Mouse (Mus musculus): ENCODE measurements around the gene Fgl2. TPM values are rescaled to one million over a fixed set of nuclear protein-coding genes. Genes with fewer than 3 reads are reported as not detected.

The Fgl2 gene
- polyA plus RNA-seq, 1 experiment from 2014 or later, result 2.3 TPM

GRCm38 (mm10) chr5:21366338-21367053 is 5.9 kb upstream of the Fgl2 start:
- Histone ChIP-seq H3K4me3 (replicated peaks) (no peak overlapping the region), H3K27me3 (no peaks in the 10 kb centered on the region), H3K9me3 (no peaks in the 10 kb centered on the region), H3K36me3 (no peaks in the 10 kb centered on the region), H3K4me1 (replicated peaks) (0 out of 2 replicates have a peak, but pooled peaks cover under 1% of the 10 kb centered on the region), H3K4me2 (replicated peaks) (no peak overlapping the region), H3K27ac (no peak overlapping the region), H3K9ac (replicated peaks) (no peak overlapping the region)
- 69% methylated on average over 4 of the region's 4 CpGs for WGBS
- ATAC-seq, result no peak

DNA sequence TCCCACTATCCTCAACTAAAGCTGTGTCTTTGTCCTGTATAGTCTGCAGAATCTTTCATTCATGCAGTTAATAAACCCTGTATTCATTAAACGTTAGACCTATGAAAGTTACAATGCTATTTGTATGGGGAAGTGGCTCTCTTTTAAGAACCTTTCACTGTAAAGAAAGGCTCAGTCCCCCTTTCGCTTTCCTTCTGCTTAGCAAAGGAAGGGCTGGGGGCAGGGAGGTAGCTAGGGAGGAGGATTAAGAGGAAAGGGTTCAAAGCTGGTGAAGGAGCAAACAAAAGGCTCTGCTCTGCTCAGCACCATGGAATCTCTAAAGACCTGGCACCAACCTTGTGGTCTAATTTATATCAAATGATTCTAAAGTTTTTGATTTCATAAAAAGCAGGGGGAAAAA is 4.9 kb upstream of the Fgl2 start:
- Histone ChIP-seq H3K27ac (no peak overlapping the region), H3K4me3 (replicated peaks) (no peak overlapping the region), H3K4me1 (replicated peaks) (peaks cover 5% of the 10 kb centered on the region), H3K36me3 (no peaks in the 10 kb centered on the region), H3K4me2 (replicated peaks) (no peak overlapping the region), H3K27me3 (no peaks in the 10 kb centered on the region), H3K9ac (replicated peaks) (no peak overlapping the region), H3K9me3 (no peaks in the 10 kb centered on the region)
- no peak for ATAC-seq
- WGBS, result 6% methylated on average over 2 of the region's 2 CpGs

- no peak overlapping the region for H3K4me3 ChIP-seq (replicated peaks)
- H3K4me2 ChIP-seq (replicated peaks), result no peak overlapping the region
- H3K9me3 ChIP-seq, result no peaks in the 10 kb centered on the region
- peaks cover 10% of the 10 kb centered on the region for H3K4me1 ChIP-seq (replicated peaks)
- H3K9ac ChIP-seq (replicated peaks), result no peak overlapping the region
- no peak overlapping the region for H3K27ac ChIP-seq
- WGBS, result 92% methylated on average over 5 of the region's 5 CpGs
- no peaks in the 10 kb centered on the region for H3K36me3 ChIP-seq
- no peak for ATAC-seq
- H3K27me3 ChIP-seq, result no peaks in the 10 kb centered on the region
These were observed 2.1 kb upstream of the Fgl2 start for GRCm38 (mm10) chr5:21370218-21370947.

DNA sequence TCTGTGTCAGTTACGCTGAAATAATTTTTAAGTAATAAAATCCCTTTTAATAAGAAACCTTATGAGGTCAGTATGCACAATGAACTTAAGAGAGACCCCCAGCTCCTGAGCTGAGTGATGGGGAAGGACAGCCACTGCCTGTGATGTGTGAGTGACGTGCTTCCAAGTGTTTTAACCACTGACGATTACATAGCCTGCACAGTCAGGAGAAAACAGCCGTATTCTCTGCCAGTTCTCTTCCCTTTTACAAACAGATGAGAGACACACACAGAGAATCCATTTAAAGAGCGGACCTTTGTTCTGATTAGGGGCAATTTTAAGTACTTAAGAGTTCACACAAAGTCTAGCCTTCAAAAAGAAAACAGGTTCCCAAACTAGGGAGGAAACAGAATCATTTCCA is 522 bp upstream of the Fgl2 start:
- Histone ChIP-seq H3K4me2 (replicated peaks) (peak overlapping the region; percentile 91), H3K9ac (replicated peaks) (peak overlapping the region; percentile 73), H3K27ac (no peak overlapping the region), H3K9me3 (no peaks in the 10 kb centered on the region), H3K4me1 (replicated peaks) (peaks cover 10% of the 10 kb centered on the region), H3K4me3 (replicated peaks) (peak overlapping the region; percentile 54), H3K27me3 (no peaks in the 10 kb centered on the region), H3K36me3 (no peaks in the 10 kb centered on the region)
- ATAC-seq, result peak; percentile 61
- 30% methylated on average over 5 of the region's 5 CpGs for WGBS

DNA sequence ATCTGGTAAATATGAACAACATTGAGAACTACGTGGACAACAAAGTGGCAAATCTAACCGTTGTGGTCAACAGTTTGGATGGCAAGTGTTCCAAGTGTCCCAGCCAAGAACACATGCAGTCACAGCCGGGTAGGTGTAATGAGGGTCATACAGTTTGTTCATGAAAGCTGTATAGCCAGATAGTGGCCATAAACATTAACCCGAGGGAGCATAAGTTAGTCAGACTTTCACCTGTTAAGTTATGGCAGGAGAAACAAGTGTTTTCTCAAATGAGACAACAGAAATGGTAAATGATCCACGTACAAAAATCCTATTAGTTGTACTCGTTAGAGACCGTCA is 707 bp downstream of the Fgl2 start:
- WGBS, result 74% methylated on average over 7 of the region's 7 CpGs
- ATAC-seq, result no peak
- H3K4me2 ChIP-seq (replicated peaks), result peak overlapping the region; percentile 91
- peak overlapping the region; percentile 54 for H3K4me3 ChIP-seq (replicated peaks)
- peaks cover 10% of the 10 kb centered on the region for H3K4me1 ChIP-seq (replicated peaks)
- no peaks in the 10 kb centered on the region for H3K9me3 ChIP-seq
- H3K27me3 ChIP-seq, result no peaks in the 10 kb centered on the region
- H3K27ac ChIP-seq, result no peak overlapping the region
- H3K9ac ChIP-seq (replicated peaks), result peak overlapping the region; percentile 73
- H3K36me3 ChIP-seq, result no peaks in the 10 kb centered on the region

DNA sequence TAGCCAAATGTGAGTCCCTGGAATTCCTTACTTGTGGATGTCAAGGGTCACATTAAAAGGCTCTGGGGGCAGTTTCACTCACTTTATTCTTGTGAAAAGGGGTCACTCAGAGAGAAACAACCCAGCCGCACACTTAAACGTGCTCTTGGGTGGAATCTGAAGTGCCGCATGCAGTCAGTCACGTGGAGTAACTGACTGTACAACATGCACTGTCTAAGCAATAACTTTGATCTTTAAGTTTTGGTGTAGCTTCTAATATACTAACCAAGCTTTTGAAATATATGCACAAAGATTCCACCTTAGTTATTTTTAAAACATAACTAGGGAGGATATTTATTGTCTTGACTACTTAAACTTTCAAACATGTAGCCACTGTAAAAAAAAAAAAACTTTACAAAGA is 4.5 kb downstream of the Fgl2 start:
- no peak overlapping the region for H3K4me3 ChIP-seq (replicated peaks)
- H3K9me3 ChIP-seq, result no peaks in the 10 kb centered on the region
- no peaks in the 10 kb centered on the region for H3K36me3 ChIP-seq
- 81% methylated on average over 4 of the region's 4 CpGs for WGBS
- no peak overlapping the region for H3K9ac ChIP-seq (replicated peaks)
- no peaks in the 10 kb centered on the region for H3K27me3 ChIP-seq
- H3K4me1 ChIP-seq (replicated peaks), result peaks cover 5% of the 10 kb centered on the region
- no peak overlapping the region for H3K4me2 ChIP-seq (replicated peaks)
- no peak for ATAC-seq
- no peak overlapping the region for H3K27ac ChIP-seq

- 75% methylated on average over 2 of the region's 2 CpGs for WGBS
- ATAC-seq, result no peak
- no peaks in the 10 kb centered on the region for H3K4me1 ChIP-seq (replicated peaks)
- no peaks in the 10 kb centered on the region for H3K9me3 ChIP-seq
- H3K27me3 ChIP-seq, result no peaks in the 10 kb centered on the region
- no peak overlapping the region for H3K27ac ChIP-seq
- no peak overlapping the region for H3K4me2 ChIP-seq (replicated peaks)
- no peak overlapping the region for H3K9ac ChIP-seq (replicated peaks)
- H3K36me3 ChIP-seq, result no peaks in the 10 kb centered on the region
- H3K4me3 ChIP-seq (replicated peaks), result no peak overlapping the region
These were observed 6.0 kb downstream of the Fgl2 start for GRCm38 (mm10) chr5:21378397-21378796.

DNA sequence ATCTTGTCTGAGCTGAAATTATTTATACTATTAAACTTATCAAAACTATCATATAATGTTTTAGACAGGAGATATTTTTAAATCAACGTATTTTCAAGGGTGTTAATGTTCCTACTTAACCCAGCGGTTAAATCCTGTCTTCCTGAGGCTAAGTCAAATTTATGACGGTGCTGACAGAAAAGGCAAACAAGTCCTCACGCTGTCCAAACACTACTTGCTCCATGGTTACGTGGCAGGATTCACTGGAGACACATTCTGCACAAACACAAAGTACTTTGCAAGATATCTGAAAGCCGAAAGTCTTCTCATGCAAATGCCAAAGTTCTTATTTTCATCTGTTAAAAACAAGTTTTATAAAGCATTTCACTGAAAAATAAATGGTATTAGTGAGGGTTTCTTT is 9.5 kb downstream of the Fgl2 start:
- Histone ChIP-seq H3K36me3 (no peaks in the 10 kb centered on the region), H3K4me1 (replicated peaks) (no peaks in the 10 kb centered on the region), H3K27me3 (no peaks in the 10 kb centered on the region), H3K27ac (no peak overlapping the region), H3K9me3 (no peaks in the 10 kb centered on the region), H3K4me3 (replicated peaks) (no peak overlapping the region), H3K4me2 (replicated peaks) (no peak overlapping the region), H3K9ac (replicated peaks) (no peak overlapping the region)
- no peak for ATAC-seq
- 75% methylated on average over 6 of the region's 6 CpGs for WGBS

- no peak overlapping the region for H3K9ac ChIP-seq (replicated peaks)
- no peak for ATAC-seq
- no peaks in the 10 kb centered on the region for H3K9me3 ChIP-seq
- 75% methylated on average over 6 of the region's 6 CpGs for WGBS
- no peak overlapping the region for H3K27ac ChIP-seq
- H3K4me2 ChIP-seq (replicated peaks), result no peak overlapping the region
- H3K4me1 ChIP-seq (replicated peaks), result no peaks in the 10 kb centered on the region
- no peaks in the 10 kb centered on the region for H3K36me3 ChIP-seq
- no peaks in the 10 kb centered on the region for H3K27me3 ChIP-seq
- no peak overlapping the region for H3K4me3 ChIP-seq (replicated peaks)
These were observed 10.2 kb downstream of the Fgl2 start for GRCm38 (mm10) chr5:21382678-21383077.

- H3K4me1 ChIP-seq (replicated peaks), result no peaks in the 10 kb centered on the region
- H3K27me3 ChIP-seq, result no peaks in the 10 kb centered on the region
- no peak overlapping the region for H3K4me3 ChIP-seq (replicated peaks)
- no peak overlapping the region for H3K27ac ChIP-seq
- H3K9ac ChIP-seq (replicated peaks), result no peak overlapping the region
- no peak for ATAC-seq
- H3K36me3 ChIP-seq, result no peaks in the 10 kb centered on the region
- WGBS, result 55% methylated on average over 14 of the region's 14 CpGs
- H3K9me3 ChIP-seq, result no peaks in the 10 kb centered on the region
- no peak overlapping the region for H3K4me2 ChIP-seq (replicated peaks)
These were observed 11.2 kb downstream of the Fgl2 start for GRCm38 (mm10) chr5:21383392-21384251.

- Histone ChIP-seq H3K27me3 (no peaks in the 10 kb centered on the region), H3K4me1 (replicated peaks) (no peaks in the 10 kb centered on the region), H3K36me3 (no peaks in the 10 kb centered on the region), H3K9me3 (no peaks in the 10 kb centered on the region), H3K27ac (no peak overlapping the region), H3K4me2 (replicated peaks) (no peak overlapping the region), H3K9ac (replicated peaks) (no peak overlapping the region), H3K4me3 (replicated peaks) (no peak overlapping the region)
- 78% methylated on average over 13 of the region's 13 CpGs for WGBS
- ATAC-seq, result no peak
These were observed 12.0 kb downstream of the Fgl2 start for GRCm38 (mm10) chr5:21384252-21384960.

DNA sequence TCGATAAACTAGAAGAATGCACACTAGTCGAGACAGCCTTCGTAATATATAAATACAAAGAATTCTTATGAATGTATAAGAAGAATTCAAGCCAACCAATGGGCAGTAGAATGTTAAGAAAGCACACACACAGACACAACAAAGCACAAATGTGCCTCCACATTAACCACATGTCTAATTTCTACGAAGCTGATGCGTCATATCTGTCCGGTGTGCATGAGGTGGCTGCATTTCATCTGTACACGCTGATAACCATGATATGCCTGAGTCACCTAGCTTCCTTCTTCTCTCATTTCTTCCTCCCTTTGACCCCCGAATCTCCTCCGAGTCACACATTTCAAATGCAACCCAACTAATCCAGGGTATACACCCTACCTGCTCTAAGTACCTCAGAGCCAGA is 12.5 kb downstream of the Fgl2 start:
- Histone ChIP-seq H3K9ac (replicated peaks) (no peak overlapping the region), H3K4me3 (replicated peaks) (no peak overlapping the region), H3K4me2 (replicated peaks) (no peak overlapping the region), H3K27me3 (no peaks in the 10 kb centered on the region), H3K27ac (no peak overlapping the region), H3K36me3 (no peaks in the 10 kb centered on the region), H3K4me1 (replicated peaks) (no peaks in the 10 kb centered on the region), H3K9me3 (no peaks in the 10 kb centered on the region)
- 94% methylated on average over 9 of the region's 9 CpGs for WGBS
- no peak for ATAC-seq

All from midbrain, embryonic 13.5 days (tissue).